Mouse (Mus musculus): ENCODE data around the gene Glb1. TPM values are rescaled to one million over a fixed set of nuclear protein-coding genes. Genes with fewer than 3 reads are reported as not detected.

Glb1 gene
- total RNA-seq, 4 experiments from 2014 or later: 2.7 to 3.4 (median 3.0) TPM

DNA sequence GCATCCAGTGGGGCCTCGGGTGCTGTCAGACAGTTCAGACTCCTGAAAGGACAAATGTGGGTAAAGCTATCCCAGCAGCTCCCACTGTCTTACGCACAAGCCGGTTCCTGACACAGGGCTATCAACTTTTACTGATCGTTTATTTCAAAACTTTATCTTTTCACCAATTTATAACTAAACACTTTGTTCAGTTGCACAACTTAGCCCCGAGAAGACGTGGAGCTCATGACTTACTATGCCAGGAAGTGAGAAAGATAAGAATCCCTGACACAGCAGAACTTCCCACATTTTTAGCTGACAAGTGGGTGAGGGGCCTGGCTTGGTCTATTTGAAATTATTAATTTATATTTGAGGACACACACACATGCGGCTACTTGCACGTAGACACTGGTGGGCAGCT, 6.2 kb upstream of the Glb1 start:
- no peak for DNase-seq (ENCODE audit: low spot score in 2 of 2)

DNA sequence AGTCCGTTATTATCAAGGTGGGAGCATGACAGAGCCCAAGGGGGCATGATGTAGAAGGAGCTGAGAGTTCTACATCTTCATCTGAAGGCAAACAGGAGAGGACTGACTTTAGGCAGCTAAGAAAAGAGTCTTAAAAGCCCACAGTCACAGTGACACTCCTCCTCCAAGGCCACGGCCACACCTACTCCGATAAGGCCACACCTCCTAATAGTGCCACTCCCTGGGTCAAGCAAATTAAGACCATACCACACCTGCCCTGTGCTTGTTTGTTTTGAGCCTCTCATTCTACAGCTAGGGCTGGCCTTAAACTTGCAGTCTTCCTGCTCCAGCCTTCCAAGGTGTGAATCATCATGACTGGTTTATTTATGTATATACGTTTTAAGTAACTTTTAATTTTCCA, 5.6 kb upstream of the Glb1 start:
- DNase-seq (ENCODE audit: low spot score in 2 of 2): no peak

DNA sequence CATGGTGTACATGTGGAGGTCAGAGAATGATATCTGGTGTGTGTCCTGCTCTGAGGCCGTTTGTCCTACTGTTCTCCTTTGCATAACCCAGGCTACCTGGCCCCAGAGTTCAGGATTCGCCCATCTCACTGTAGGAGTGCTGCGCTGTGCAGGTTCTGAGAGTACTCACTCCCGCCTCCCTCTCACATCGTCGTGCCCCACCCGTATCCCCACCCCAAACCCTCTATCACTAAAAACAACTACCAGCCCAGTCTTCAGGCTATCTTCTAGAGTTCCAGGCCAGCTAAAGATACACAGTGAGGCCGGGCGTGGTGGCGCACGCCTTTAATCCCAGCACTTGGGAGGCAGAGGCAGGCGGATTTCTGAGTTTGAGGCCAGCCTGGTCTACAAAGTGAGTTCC, 1.2 kb upstream of the Glb1 start:
- DNase-seq (ENCODE audit: low spot score in 2 of 2): no peak

DNA sequence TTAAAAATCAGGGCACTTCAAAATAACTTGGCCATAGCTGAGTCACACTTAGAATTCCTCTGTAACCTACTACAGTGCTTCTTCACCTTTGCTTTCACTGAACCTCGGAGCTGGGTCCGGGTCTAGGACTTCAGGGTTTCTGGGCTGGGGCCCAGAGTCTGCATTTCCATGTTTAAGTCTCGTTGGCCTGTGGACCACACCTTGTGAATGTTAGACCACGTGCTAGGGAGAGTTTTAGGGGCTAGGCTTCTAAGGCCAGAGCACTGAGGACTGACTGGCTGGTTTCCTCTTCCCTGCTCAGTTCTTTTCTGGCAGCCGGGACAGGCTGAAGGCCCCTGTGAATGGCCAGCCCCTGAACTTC, 308 bp upstream of the Glb1 start:
- DNase-seq (ENCODE audit: low spot score in 2 of 2): no peak

GRCm38 (mm10) chr9:114401685-114402080, 807 bp downstream of the Glb1 start:
- DNase-seq (ENCODE audit: low spot score in 2 of 2): no peak

GRCm38 (mm10) chr9:114407676-114408075, 6.8 kb downstream of the Glb1 start:
- no peak for DNase-seq (ENCODE audit: low spot score in 2 of 2)

- DNase-seq (ENCODE audit: low spot score in 2 of 2): no peak
These were observed 9.5 kb downstream of the Glb1 start for GRCm38 (mm10) chr9:114410313-114410862.

DNA sequence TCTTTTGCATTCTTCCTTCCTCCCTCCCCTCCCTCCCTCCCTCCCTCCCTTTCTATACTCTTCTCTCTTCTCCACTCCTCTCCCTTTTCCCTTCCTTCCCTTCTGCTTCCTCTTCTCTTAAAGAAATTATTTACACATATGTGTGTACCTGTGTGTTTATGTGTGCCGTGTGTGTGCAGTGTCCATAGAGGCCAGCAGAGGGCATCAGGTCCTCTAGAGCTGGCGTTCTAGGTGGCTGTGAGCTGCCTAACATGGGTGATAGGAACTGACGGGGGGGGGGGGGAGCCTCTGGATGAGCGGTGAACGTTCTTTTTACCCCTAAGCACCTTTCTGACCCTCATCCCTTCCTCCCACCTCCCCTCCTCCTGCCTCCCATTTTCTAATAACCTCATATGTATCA, 10.4 kb downstream of the Glb1 start:
- DNase-seq (ENCODE audit: low spot score in 2 of 2): no peak

GRCm38 (mm10) chr9:114412406-114412805, 11.5 kb downstream of the Glb1 start:
- no peak for DNase-seq (ENCODE audit: low spot score in 2 of 2)

- no peak for DNase-seq (ENCODE audit: low spot score in 2 of 2)
These were observed 13.0 kb downstream of the Glb1 start for GRCm38 (mm10) chr9:114413866-114414265.

DNA sequence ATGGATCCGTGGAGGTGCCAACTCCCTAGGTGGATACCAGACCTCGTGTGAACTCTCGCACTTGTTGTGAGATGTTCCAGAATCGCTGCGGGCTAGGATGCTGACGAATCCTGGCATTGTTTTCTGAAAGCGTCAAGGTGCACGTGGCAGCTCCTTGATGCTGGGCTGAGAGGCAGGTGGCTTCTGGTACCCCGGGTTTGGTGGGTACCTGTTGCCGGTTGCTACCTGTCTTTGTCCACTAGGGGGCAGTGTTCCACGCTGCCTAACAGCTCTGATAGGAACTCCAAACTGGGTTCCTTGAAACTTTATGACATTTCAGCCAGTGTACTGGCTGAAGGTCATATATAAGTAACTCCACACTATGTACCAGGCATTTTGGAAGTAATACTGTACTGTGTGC, 14.8 kb downstream of the Glb1 start:
- DNase-seq (ENCODE audit: low spot score in 2 of 2): no peak

GRCm38 (mm10) chr9:114416646-114417517, 16.0 kb downstream of the Glb1 start:
- no peak for DNase-seq (ENCODE audit: low spot score in 2 of 2)

- no peak for DNase-seq (ENCODE audit: low spot score in 2 of 2)
These were observed 17.3 kb downstream of the Glb1 start for GRCm38 (mm10) chr9:114418187-114418586.

DNA sequence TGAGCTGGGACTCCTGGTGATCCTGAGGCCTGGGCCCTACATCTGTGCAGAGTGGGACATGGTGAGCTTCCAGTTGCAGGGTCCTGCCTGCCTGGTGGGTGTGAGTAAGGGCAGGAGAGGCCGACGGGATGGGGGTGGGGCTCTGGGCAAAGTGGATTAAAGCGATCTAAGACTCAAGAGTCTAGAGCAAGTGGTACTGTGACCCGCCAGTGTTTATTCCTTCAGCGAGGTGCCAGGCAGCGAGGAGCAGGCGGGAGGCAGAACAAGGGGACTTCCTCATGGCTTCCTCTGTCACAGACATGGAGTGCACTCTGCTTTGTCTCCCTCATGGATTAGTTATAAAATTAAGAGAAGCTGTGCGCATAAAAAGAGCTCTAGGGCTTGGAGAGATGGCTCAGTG, 19.6 kb downstream of the Glb1 start:
- DNase-seq (ENCODE audit: low spot score in 2 of 2): no peak

DNA sequence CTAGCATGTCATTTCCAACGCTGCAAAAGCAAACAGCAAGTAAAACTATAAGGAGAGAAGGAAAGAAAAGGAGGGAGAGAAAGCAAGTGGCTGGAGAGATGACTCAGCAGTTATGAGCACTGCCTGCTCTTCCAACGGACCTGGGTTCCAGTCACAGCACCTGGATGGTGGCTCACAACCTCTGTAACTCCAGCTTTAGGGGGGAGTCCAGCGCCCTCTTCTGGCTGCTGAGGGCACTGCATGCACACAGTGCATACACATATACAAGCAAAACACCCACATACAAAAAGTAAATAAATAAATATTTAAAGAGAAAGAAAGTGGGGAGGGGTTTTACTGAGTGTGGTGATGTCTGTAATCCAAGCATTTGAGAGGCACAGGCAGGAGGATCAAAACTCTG, 20.2 kb downstream of the Glb1 start:
- no peak for DNase-seq (ENCODE audit: low spot score in 2 of 2)

- no peak for DNase-seq (ENCODE audit: low spot score in 2 of 2)
These were observed 20.9 kb downstream of the Glb1 start for GRCm38 (mm10) chr9:114421797-114422196.

DNA sequence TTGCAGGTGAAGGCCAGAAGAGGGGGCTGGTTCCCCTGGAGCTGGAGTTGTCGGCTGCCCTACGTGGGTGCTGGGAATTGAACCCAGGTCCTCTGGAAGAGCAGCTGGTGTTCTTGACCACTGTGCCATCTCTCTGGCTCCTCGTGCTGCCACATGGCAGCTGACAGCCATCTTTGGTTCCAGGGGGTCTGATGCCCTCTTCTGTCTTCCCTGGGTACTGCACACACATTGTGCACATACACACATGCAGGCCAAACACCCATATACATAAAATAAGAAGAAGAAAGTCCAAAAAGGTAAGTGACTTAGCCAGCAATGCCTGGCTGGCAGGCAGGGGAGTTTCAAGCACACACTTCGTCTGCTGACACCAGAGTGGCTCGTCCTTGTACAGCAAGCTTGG, 24.7 kb downstream of the Glb1 start:
- DNase-seq (ENCODE audit: low spot score in 2 of 2): no peak

- no peak for DNase-seq (ENCODE audit: low spot score in 2 of 2)
These were observed 25.3 kb downstream of the Glb1 start for GRCm38 (mm10) chr9:114426201-114426600.

- DNase-seq (ENCODE audit: low spot score in 2 of 2): no peak
These were observed 26.5 kb downstream of the Glb1 start for GRCm38 (mm10) chr9:114427425-114427824.

- DNase-seq (ENCODE audit: low spot score in 2 of 2): no peak
These were observed 27.4 kb downstream of the Glb1 start for GRCm38 (mm10) chr9:114428103-114428834.

GRCm38 (mm10) chr9:114435668-114436067, 34.8 kb downstream of the Glb1 start:
- no peak for DNase-seq (ENCODE audit: low spot score in 2 of 2)

DNA sequence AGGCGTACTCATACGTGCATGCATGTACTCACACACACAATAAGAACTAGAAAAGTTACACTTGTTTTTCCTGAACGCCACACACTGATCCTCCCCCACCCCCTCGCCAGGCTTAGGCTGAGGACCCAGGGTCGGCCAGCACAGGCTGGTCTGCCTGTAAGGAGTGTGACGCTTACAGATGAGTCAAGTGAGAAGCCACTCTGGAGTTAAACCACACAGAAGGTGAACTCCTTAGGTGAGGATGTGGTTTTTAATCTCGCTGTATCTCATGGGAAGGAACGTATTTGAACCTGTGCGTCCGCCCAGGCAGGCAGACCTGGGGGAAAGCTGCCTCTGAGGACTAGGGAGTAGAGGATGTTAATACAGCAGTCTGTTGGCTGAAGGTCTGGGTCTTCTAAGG, 39.7 kb downstream of the Glb1 start:
- no peak for DNase-seq (ENCODE audit: low spot score in 2 of 2)

DNA sequence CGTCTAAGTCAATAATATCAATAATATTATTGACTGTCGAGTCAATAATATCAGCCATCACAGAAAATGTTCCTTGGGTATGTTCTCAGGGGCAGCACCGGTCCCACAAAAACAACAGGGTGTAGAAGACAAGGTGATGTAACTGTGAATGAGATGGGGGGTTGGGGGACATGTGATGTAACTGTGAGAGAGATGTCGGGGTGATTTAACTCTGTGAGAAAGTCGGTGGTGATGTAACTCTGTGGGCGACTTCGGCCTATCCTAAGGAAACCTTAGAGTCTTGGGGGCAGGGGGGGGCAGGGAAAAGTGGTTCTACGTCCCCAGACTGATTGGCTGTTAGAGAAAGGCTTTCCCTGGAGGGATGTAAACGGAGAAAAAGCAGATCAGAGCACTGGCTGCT, 41.3 kb downstream of the Glb1 start:
- no peak for DNase-seq (ENCODE audit: low spot score in 2 of 2)
